Mouse (Mus musculus): ENCODE measurements around the gene Zfp174.
A peak's percentile ranks its signal among the peaks of the same experiment; 100 is the strongest.
"Not testable (repeated sequence)": the region's sequence is repeated elsewhere in the genome, so short reads cannot be mapped to it uniquely, and the experiment has no call there.

Zfp174 gene

DNA sequence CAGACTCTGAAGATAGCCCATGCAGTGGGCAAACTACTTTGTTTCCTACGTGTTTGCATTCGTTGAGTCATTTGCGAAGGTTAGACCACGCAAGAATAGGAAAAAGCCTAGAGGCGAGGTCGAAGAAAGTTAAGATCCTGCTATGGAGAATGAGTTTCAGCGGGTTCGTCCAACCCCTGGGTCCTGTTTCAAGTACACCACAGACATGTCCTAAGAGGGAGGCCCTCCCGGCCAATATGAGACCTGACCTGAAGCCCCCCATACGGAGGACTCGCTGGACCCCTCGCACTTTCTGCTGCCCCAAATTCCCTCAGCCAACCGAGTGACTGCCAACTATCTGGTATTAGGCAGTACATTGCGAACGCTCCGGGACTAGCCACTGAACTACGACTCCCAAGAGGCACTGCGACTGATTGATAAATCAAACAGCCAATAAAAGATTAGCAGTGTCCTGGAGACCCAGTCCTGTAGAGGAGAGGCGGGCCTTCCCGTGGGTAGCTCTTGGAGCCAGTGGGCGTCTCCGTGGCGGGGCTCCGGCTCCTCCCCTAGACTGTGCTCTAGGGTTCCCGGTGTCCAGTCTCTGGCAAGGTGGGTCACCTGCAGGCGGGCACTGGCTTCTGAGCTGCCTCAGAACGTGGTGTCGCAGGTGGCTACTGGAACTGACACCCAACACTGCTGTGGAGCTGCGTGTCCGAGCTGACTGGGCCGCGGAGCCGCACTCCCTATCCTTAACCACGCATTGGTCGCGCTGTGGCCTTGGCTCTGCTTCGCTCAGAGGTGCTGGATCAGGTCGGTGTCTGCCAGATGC, at the start of gene Zfp174:
Gene Zfp174, plus strand, starts transcription at position 558 of the 808 bp plus-strand sequence.
- peak; percentile 93 for DNase-seq

DNA sequence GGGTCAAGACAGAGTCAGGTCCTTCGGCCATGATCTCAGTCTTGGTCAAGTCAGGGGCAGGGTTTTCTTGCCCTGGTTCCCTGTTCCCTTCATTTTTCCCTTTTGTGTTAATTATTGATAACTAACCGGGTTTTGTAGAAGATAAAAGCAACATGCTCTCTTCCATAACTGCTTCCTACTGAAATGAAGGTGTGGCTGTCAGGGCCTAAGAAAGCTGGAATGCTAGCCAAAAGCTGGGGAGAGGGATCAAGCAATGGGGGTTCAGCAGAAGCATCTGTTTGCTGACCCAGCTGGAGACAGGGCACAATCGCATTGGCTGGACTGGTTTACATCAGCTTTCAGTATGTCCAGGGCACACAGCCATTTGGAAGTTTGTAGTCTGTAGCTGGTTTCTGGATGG, 38.9 kb upstream of the Zfp174 start:
- DNase-seq = no peak

GRCm38 (mm10) chr16:3814667-3815066, 32.4 kb upstream of the Zfp174 start:
- DNase-seq = not testable (repeated sequence)

DNA sequence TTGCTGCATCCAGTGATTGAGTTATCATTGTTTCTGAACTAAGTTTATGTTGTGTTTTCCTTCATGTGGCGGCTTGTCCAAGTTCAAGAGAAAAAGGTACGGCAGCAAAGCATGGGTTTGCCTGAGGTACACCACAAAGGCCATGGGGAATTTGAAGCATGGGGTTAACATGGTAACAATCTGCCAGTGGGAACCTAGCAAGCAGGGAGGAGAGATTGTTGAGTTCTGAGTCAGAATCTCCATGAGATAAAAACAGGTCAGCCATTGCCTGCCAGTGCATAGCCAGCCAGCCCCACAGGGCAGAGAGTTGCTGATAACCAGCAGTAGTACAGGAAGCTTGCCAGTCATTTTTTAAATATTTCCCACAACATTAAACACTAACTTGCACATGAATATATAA, 26.9 kb upstream of the Zfp174 start:
- no peak for DNase-seq

DNA sequence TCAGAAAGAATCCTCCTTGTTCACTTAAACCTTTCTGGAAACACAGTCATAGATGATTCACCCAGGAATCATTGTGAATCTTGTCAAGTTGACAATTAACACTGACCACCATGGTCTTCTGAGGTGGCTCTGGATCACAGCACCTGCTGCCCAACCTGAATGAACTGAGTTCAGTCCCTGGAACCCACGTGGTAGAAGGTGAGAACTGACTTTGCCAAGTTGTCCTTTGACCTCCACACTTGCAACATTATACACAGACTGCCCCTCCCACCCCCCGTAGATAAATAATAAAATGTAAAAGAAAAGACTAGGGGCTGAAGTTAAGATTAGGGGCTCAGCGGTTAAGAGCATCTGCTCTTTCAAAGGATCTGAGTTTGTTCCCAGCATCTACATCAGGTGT, 19.0 kb upstream of the Zfp174 start:
- DNase-seq = no peak

- no peak for DNase-seq
Measured at GRCm38 (mm10) chr16:3829727-3830126, 17.3 kb upstream of the Zfp174 start.

- no peak for DNase-seq
Measured at GRCm38 (mm10) chr16:3830588-3831109, 16.4 kb upstream of the Zfp174 start, which contains the start of gene Olfr15. Gene Olfr15, plus strand, starts transcription at chr16:3830878.

DNA sequence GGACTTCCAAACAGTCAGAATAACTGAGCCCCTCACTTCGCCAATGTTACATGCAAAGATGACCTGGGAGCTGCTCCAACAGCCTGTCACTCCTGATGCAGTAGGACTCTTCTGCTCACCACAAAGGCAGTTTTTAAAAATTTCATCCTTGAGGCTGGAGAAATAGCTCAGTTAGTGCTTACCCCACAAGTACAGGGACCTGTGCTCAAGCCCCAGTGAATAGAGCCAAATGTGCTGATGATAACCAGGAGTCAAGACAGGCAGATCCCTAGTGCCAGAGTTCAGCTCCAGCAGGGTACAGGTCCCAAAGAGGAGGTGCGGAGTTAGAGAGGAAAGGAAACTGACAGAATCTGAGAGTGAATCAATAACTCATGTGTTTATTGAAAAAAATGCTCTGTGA, 11.6 kb upstream of the Zfp174 start:
- no peak for DNase-seq

- peak; percentile 37 for DNase-seq
Measured at GRCm38 (mm10) chr16:3839157-3839885, 7.7 kb upstream of the Zfp174 start.

DNA sequence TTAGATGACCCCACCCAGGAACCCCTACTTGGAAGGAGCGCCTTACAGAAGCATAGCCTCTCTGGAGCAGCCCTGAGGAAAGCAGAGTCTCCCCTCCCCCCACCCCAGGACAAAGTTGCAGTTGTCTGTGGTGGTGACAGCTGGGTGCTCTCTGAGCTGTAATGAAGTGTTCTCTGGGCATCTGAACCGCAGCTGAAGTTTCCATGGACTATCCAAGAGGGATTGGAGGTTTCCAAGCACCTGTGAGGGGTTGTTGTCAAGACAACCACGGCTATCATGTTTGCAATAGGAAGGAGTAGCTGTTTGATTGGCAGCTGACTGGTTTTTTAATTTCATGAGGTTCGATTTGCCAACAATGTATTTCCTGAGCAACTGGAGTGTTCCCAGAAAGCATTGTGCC, 4.1 kb upstream of the Zfp174 start:
- DNase-seq = no peak

- no peak for DNase-seq
Measured at GRCm38 (mm10) chr16:3843796-3844195, 3.3 kb upstream of the Zfp174 start.

GRCm38 (mm10) chr16:3847871-3848270, 803 bp downstream of the Zfp174 start:
- peak; percentile 16 for DNase-seq

GRCm38 (mm10) chr16:3848416-3848815, 1.3 kb downstream of the Zfp174 start:
- DNase-seq = no peak

DNA sequence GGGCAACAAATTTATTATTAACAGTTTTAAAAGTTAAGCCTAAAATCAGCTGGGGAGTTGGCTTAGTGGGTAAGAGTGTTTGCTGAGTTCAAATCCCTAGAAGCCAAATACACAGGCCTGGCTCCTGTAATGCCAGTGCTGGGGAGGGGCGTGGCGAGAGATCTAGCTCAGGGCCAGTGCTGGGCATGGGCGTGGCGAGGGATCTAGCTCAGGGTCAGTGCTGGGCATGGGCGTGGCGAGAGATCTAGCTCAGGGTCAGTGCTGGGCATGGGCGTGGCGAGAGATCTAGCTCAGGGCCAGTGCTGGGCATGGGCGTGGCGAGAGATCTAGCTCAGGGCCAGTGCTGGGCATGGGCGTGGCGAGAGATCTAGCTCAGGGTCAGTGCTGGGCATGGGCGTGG, 4.2 kb downstream of the Zfp174 start:
- DNase-seq = not testable (repeated sequence)

- no peak for DNase-seq
Measured at GRCm38 (mm10) chr16:3852586-3852985, 5.5 kb downstream of the Zfp174 start.

DNA sequence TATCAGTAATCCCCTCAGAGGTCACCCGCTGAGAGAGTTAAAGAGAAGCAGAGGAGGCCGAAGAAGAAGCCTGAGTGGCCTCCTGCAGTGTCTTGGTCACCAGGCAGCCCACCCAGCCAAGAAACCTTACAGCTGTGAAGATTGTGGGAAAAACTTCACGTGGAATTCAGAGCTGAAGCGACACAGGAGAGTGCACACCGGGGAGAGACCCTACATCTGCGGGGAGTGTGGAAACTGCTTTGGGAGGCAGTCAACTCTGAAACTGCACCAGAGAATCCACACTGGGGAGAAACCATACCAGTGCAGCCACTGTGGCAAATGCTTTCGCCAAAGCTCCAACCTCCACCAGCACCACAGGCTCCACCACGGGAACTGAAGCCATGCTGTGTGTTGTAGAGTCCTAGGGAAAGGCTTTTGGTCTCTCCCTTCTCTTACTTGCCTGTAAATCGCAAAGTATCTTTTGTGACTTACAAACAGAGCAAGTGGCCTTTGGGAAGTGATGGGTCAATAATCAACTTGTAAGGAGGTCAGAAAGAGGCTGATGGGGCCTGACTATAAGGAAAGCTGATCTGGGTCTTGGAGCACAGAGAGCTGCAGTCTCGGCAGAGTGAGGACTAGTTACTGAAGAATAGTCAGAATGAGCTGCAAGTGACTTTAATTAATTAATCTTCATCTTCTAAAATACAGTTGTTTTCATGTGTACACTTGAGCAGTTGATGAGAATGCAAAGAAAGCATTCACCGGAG, 7.5 kb downstream of the Zfp174 start:
- DNase-seq = no peak

GRCm38 (mm10) chr16:3855776-3856175, 8.7 kb downstream of the Zfp174 start:
- no peak for DNase-seq

GRCm38 (mm10) chr16:3859254-3859653, 12.2 kb downstream of the Zfp174 start:
- DNase-seq = no peak

DNA sequence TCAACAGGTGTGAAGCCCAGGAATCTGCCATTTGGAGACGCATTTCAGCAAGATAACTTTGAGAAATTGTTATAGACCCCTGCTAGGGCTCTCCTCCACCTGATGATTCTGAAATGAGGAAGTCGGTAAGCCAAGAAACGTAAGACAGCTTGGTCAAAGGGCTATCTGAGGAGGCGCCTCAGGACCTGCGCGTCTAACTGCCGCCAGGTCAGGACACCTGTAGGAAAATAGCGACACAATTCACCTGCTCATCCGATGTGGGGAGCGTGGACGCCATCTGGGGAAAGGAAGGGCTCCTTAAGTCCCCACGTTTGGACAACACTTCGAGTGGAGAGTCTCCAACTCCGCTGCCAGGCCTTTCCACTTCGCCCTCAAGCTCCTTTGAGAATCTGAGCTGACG, 24.7 kb downstream of the Zfp174 start:
- DNase-seq = no peak

- peak; percentile 95 for DNase-seq
Measured at GRCm38 (mm10) chr16:3872216-3873047, 25.4 kb downstream of the Zfp174 start, which contains the start of gene Naa60. Gene Naa60, plus strand, starts transcription at chr16:3872375.

DNA sequence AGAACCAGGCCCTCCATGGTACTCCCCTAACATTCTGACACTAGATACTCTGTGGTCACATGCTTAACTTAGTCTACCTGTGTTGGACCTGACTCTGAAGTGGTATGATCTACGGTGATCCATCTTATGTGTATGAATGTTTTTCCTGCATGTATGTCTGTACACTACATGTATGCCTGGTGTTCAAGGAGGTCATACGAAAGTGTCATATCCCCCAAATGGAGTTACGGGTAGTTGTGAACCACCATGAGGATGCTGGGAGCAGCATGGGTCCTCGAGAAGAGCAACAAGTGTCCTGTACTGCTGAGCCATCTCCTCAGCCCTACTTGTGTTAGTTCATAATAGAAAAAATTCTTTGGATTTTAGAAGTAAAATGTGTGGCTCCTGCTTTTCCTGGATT, 29.3 kb downstream of the Zfp174 start:
- DNase-seq = no peak

Data from thymus, postnatal 14 days (tissue).